Mouse (Mus musculus): Measurements from ENCODE around the gene Zc3h12a.

- TF ChIP-seq GATA1 (IDR thresholded peaks at IDR 0.05; ENCODE audit: low read length) (no peak), TAL1 (IDR thresholded peaks at IDR 0.05; ENCODE audit: low read length) (no peak)
Measured at GRCm38 (mm10) chr4:125078698-125079097, 48.9 kb downstream of the Zc3h12a start.
